Mouse (Mus musculus) kidney, postnatal 0 days (tissue): ENCODE measurements around the gene Dera. TPM values are rescaled to one million over a fixed set of nuclear protein-coding genes. Genes with fewer than 3 reads are reported as not detected.
A peak's percentile ranks its signal among the peaks of the same experiment; 100 is the strongest.

Experiments
- ATAC-seq: fragments of 200-750 bp; cut with Nextera tagmentation; replicated peaks from 2 replicates; pipeline ENCODE4 v1.8.0; 2017; ENCODE audit warnings: low read depth, moderate number of reproducible peaks, moderate TSS enrichment, moderate library complexity; ENCODE audit not compliant: low FRiP score
- DNase-seq: peaks from one replicate; pipeline ENCODE4 v3.0.0-alpha.2; 2016; ENCODE audit warnings: low spot score
- H3K27ac ChIP-seq: fragments of 300-500 bp; sonication (generic); 2 replicates; pipeline ENCODE4 v1.5.1; 2014; ENCODE audit warnings: mild to moderate bottlenecking
- H3K27me3 ChIP-seq: fragments of 300-500 bp; sonication (generic); 2 replicates; pipeline ENCODE4 v1.6.1; 2014; ENCODE audit warnings: low read length, mixed read lengths; ENCODE audit not compliant: insufficient read depth
- H3K36me3 ChIP-seq: fragments of 300-500 bp; sonication (generic); 2 replicates; pipeline ENCODE4 v1.6.1; 2014; ENCODE audit warnings: low read length, mixed read lengths; ENCODE audit not compliant: insufficient read depth
- H3K4me1 ChIP-seq: fragments of 300-500 bp; sonication (generic); replicated peaks from 2 replicates; pipeline ENCODE4 v1.6.1; 2014; ENCODE audit warnings: antibody characterized with exemption, low read length, mixed read lengths; ENCODE audit not compliant: insufficient read depth
- H3K4me2 ChIP-seq: fragments of 300-500 bp; sonication (generic); 2 replicates; pipeline ENCODE4 v1.6.1; 2014; ENCODE audit warnings: mild to moderate bottlenecking, low read length, moderate library complexity, mixed read lengths
- H3K4me3 ChIP-seq: fragments of 300-500 bp; sonication (generic); replicated peaks from 2 replicates; pipeline ENCODE4 v1.5.1; 2014; ENCODE audit warnings: low read depth, low read length
- H3K9ac ChIP-seq: fragments of 300-500 bp; sonication (generic); 2 replicates; pipeline ENCODE4 v1.6.1; 2014; ENCODE audit warnings: low read depth, low read length
- H3K9me3 ChIP-seq: fragments of 300-500 bp; sonication (generic); replicated peaks from 2 replicates; pipeline ENCODE4 v1.6.1; 2016; ENCODE audit warnings: low read length, inconsistent platforms, mixed read lengths
- CTCF ChIP-seq: IDR thresholded peaks from 2 replicates; pipeline ENCODE4 v1.5.1; 2016; ENCODE audit warnings: antibody characterized with exemption, low read depth, mild to moderate bottlenecking, moderate library complexity
- WGBS: fragments of 180-500 bp; shearing (Covaris S2); extraction: QIAGEN DNeasy Blood & Tissue Kit; methylation state at CpG from one replicate; pipeline ENCODE4 v1.1.7; 2014; 5-methylcytosine and 5-hydroxymethylcytosine counted together
- polyA plus RNA-seq: library from polyadenylated mRNA; unstranded; fragments of >200 nt; fragmentation: Nextera tagmentation; extraction: Ambion mirVana; gene quantifications from 2 replicates; pipeline ENCODE4 v1.2.1, GENCODE M21; 2015

Gene Dera
- polyA plus RNA-seq, 1 experiment from 2014 or later: 85.5 TPM

DNA sequence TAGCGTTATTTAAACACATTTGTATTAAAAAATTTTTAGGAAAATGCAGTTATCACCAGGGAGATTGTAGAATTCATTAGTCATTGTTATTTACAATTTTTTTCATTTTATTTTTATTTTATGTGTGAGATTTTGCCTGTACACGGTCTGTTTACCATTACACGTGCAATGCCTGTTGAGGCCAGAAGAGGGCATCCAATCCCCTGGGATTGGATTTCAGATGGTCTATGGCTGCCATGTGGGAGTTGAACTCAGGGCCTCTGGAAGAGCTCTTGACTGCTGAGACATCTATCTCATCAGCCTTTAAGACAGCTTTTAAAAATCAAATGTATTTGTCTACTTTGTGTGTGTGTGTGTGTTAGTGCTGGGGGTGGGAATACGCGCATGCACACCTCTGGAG, 2.0 kb downstream of the Dera start:
- peak; percentile 76 for TF ChIP-seq CTCF
- H3K4me3 ChIP-seq: no peak overlapping the region

DNA sequence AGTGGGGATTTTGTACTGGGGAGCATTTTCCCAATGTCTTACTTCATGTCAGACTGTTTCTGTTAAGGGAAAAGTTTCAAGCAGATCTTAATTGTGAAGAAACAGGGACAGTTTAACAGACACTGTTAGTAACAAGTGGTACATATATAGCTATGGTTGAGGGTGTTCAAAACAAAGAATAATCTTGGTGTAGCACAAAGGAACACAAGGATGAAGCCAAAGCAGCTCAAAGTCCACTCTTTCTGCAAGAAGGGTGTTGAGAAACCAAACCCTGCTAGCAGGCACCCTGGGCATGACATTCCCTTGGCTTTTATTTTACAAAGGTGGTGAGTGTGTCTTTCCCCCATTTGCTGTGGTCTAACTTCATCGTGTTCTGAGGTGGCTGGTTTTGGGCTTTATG, 3.5 kb downstream of the Dera start:
- TF ChIP-seq CTCF: no peak
- 94% methylated on average over 1 of the region's 1 CpGs for WGBS
- no peaks in the 10 kb centered on the region for H3K36me3 ChIP-seq
- no peak overlapping the region for H3K9ac ChIP-seq
- DNase-seq: no peak
- H3K9me3 ChIP-seq: no peaks in the 10 kb centered on the region
- no peak overlapping the region for H3K27ac ChIP-seq
- no peaks in the 10 kb centered on the region for H3K27me3 ChIP-seq
- no peak overlapping the region for H3K4me3 ChIP-seq
- H3K4me2 ChIP-seq: no peak overlapping the region
- ATAC-seq: no peak
- H3K4me1 ChIP-seq: peaks cover 3% of the 10 kb centered on the region; the same call in 1 of the 2 replicates

More for the DNA sequence above, 2.0 kb downstream of the Dera start:
- WGBS: 65% methylated on average over 5 of the region's 5 CpGs
- no peak overlapping the region for H3K9ac ChIP-seq
- H3K9me3 ChIP-seq: no peaks in the 10 kb centered on the region
- ATAC-seq (no peak), DNase-seq (peak; percentile 49)
- no peak overlapping the region for H3K27ac ChIP-seq
- peaks cover 3% of the 10 kb centered on the region; the same call in 1 of the 2 replicates for H3K4me1 ChIP-seq
- H3K27me3 ChIP-seq: no peaks in the 10 kb centered on the region
- H3K4me2 ChIP-seq: no peak overlapping the region
- H3K36me3 ChIP-seq: no peaks in the 10 kb centered on the region

GRCm38 (mm10) chr6:137759681-137760080, 5.3 kb downstream of the Dera start:
- no peaks in the 10 kb centered on the region for H3K9me3 ChIP-seq
- no peak for TF ChIP-seq CTCF
- WGBS: 38% methylated on average over 8 of the region's 8 CpGs
- H3K27ac ChIP-seq: no peak overlapping the region
- H3K4me2 ChIP-seq: no peak overlapping the region
- ATAC-seq: no peak; the same call in 1 of the 2 replicates
- H3K36me3 ChIP-seq: no peaks in the 10 kb centered on the region
- no peaks in the 10 kb centered on the region for H3K27me3 ChIP-seq
- DNase-seq: peak; percentile 29
- H3K9ac ChIP-seq: no peak overlapping the region
- no peaks in the 10 kb centered on the region; the same call in 1 of the 2 replicates for H3K4me1 ChIP-seq
- H3K4me3 ChIP-seq: no peak overlapping the region

- no peak for ATAC-seq
- no peak for DNase-seq
These were observed 6.6 kb downstream of the Dera start for GRCm38 (mm10) chr6:137760966-137761365.

GRCm38 (mm10) chr6:137764572-137765210, 10.3 kb downstream of the Dera start:
- Histone ChIP-seq H3K9ac (no peak overlapping the region), H3K27me3 (no peaks in the 10 kb centered on the region), H3K36me3 (no peaks in the 10 kb centered on the region), H3K4me3 (no peak overlapping the region), H3K4me2 (no peak overlapping the region), H3K27ac (no peak overlapping the region), H3K9me3 (no peaks in the 10 kb centered on the region), H3K4me1 (no peaks in the 10 kb centered on the region; the same call in 1 of the 2 replicates)
- 40% methylated on average over 3 of the region's 3 CpGs for WGBS
- TF ChIP-seq CTCF: no peak
- DNase-seq (peak; percentile 22), ATAC-seq (peak; percentile 53; the same call in 1 of the 2 replicates)

More at GRCm38 (mm10) chr6:137760966-137761365, 6.6 kb downstream of the Dera start:
- Histone ChIP-seq H3K4me1 (no peaks in the 10 kb centered on the region; the same call in 1 of the 2 replicates), H3K36me3 (no peaks in the 10 kb centered on the region), H3K27me3 (no peaks in the 10 kb centered on the region), H3K27ac (no peak overlapping the region), H3K4me3 (no peak overlapping the region), H3K9ac (no peak overlapping the region), H3K4me2 (no peak overlapping the region), H3K9me3 (no peaks in the 10 kb centered on the region)
- no peak for TF ChIP-seq CTCF
- WGBS: 68% methylated on average over 15 of the region's 15 CpGs

DNA sequence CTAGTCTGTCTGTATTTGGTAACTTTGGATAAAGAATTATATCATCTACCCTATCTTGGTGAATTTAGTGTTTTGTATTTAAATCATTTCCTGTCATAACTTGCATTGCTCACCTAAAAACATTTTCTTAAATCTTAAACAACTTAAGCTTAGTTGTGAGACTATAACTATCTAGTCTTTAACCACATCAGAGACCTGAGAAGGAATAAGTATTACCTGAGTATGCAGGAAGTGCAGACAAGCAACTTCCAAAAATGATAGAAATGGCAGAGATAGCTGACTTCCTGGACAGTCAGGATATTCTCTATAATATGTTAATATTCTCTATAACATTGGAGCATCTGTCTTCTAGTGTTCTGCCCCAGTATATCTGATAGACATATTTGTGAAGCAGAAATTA, 11.8 kb downstream of the Dera start:
- Histone ChIP-seq H3K4me1 (no peaks in the 10 kb centered on the region), H3K36me3 (no peaks in the 10 kb centered on the region), H3K9me3 (no peaks in the 10 kb centered on the region), H3K9ac (no peak overlapping the region), H3K27me3 (no peaks in the 10 kb centered on the region), H3K27ac (no peak overlapping the region), H3K4me2 (no peak overlapping the region), H3K4me3 (no peak overlapping the region)
- ATAC-seq (no peak), DNase-seq (no peak)
- TF ChIP-seq CTCF: no peak
